Mouse (Mus musculus) spleen, postnatal 10 days (tissue): ENCODE data around the gene Srd5a1.
"Not testable (repeated sequence)": the region's sequence is repeated elsewhere in the genome, so short reads cannot be mapped to it uniquely, and the experiment has no call there.

Experiments
- DNase-seq, 2 experiments: peaks; one replicate each; pipeline ENCODE4 v3.0.0; 2021 to 2022; ENCODE audit warnings: low spot score in 2 of 2

Gene Srd5a1

DNA sequence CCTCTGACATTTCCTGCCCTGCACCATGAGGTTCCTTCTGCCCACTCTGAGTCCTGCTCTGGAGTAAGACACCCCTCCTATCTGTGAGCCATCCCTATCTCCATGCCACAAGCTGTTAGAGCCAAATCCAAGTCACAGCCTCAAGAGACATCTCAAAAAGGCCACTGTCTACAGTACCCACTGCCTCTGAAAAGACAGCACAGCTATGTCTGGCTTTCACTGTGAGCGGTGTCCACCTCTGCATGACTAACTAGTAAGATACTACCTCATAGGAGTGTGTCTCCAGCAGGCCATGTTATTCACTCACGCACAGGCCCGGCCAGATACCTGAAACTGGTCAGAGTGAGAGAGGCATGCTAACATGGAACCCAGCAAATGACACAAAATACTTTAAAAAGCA lies 16.7 kb upstream of the Srd5a1 start:
- DNase-seq = no peak

DNA sequence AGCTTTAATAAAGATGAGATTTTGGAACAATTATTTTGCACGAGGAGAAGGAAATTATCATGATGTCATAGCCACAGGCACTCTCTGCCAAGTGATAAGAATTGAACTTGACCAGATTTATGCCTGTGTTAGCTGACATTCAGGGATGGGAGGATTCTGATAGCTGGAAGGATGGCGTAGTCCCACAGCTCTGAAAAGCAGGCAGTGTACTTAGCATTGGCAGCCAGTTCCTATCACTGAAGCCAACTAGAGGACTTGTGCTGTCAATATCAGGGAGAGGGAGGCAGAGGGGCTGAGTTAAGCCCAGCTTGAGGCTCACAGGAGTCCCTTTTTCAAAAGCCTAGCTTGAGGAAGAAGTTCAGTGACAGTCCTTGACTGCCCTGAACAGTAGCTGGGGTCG lies 13.3 kb upstream of the Srd5a1 start:
- DNase-seq = no peak

DNA sequence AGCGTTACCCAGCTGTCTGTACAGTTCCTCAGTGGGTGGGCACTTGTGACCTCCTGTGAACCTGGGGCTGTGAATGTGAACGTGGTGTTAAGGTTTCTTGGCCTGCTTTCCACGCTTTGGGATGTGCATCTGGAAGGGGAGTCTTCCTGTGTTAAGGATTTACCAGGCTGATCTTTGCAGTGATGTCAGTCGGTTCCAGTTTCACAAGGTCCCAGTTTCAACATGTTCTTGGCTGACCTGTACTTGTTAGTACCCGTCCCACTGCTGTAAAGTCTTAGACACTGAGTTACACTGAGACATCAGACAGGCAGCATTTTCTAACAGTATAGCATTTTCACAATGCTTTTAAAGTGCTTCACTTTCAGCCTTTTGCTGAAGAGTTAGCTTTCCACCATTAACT lies 12.6 kb upstream of the Srd5a1 start:
- no peak for DNase-seq

DNA sequence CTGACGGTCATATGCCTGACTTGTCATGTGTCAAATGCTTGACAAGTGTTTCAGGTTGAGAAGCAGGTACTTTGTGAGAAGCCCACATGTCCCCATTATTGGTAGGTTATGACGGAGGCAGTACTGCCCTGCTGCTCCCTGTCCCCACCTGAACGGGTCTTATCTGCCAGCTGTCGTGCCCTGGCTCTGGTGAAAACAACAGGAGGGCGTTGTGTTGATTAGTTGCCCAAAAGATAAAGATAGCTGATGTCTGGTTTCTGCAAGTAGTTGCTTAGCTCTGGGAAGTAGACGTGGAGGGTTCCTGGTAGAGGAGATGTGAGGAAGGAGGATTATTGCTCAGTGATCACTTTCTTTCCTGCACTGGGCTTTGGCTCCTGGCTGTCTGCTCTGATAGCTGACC lies 5.5 kb upstream of the Srd5a1 start:
- no peak for DNase-seq

DNA sequence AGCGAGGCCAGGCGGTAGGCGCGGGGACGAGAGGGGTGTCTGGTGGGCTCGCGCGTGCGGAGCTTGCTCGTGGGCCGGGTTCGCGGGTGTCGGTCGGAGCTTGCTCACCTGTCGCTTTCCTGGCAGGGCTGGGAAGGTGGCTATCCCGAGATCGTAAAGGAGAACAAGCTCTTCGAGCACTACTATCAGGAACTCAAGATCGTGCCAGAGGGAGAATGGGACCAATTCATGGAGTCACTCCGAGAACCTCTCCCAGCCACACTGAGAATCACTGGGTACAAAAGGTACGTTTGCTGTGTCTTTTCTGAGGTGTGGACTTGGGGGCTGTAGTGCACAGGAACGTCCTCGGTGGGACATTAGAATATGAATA lies 918 bp upstream of the Srd5a1 start:
- DNase-seq = no peak

DNA sequence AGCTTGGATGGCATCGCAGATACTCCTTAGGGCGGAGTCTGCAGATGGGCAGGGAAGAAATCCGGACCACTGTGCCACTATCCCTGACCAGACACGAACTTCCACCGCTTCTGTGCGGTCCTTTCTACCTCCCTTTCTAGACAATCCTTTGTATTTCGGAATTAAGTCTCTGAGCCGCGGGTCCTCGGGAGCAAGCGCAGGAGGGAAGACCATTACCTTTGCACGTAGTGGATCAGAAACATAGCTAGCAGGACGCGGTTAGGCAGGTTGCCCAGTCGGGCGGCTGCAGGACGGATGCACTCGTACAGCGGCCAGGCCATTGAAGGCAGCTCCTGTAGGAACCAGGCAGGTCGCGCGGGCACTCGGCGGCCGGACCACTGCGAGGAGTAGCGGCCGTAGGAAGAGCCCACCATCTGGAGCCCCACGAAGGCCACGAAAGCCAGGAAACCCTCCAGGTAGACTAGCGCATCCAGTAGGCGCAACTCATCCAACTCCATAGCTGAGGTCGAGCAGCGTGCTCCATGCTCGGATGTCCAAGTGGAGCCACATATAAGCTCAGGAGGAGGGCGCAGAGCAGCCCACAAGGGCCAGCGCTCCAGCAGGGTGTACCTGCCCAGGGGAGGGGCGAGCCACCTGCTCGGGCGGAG lies 368 bp downstream of the Srd5a1 start:
- DNase-seq = peak in 1 of 2 experiments; percentile 55

DNA sequence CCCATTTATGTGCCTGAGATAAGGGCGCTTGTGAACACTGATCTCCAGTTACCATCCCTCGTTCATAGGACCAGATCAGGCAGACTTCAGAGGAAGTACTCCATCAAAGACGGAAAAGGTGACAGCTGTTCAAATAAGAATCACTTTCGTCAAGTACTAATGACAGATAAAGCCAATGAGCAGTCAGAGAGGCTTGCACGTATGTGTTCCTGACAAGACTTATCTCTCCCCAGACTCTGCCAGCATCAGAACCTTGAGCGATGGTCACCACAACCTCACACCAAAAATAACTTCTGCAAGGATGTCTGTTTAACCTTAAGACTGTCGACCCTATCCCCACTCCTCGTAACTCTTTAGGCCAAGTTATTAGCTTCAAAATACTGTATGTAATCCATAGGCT lies 2.5 kb downstream of the Srd5a1 start:
- no peak for DNase-seq

DNA sequence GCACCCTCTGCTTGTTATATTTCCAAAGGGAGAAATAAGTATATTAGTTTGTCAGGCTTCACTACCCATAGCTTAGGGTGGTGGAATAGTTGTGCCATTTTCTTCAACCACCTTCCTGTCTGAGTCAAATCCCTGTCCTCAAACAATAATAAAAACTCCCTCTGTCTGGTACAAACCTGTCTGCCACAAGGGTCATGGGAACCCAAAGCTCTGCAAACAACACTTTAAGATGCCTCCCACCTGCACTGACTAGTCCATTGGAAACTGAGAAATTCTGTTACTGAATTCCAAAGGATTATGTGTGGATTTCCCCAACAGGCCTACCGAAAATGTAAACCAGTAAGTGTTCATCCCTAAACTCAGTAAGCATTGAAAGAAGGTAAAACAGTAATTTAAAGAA lies 6.6 kb downstream of the Srd5a1 start:
- no peak for DNase-seq

DNA sequence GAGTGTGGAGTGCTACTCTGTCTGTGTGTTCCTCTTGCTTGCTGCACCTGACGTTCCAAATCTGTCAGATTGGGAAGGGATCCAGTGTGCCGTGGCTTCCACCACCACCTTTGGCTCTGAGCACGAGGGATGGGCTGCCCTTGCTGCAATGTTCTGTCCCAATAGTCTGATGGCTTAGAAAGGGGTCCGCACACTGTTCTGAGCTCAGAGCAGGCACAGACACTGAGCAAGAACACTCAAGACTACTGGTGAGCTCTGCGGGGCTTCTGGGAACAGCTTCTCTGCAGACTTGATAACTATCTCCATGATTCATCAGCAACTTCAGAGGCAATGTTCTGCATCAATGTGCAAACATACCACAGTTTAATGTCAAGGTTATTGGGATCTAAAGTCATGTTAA lies 9.9 kb downstream of the Srd5a1 start:
- no peak for DNase-seq

DNA sequence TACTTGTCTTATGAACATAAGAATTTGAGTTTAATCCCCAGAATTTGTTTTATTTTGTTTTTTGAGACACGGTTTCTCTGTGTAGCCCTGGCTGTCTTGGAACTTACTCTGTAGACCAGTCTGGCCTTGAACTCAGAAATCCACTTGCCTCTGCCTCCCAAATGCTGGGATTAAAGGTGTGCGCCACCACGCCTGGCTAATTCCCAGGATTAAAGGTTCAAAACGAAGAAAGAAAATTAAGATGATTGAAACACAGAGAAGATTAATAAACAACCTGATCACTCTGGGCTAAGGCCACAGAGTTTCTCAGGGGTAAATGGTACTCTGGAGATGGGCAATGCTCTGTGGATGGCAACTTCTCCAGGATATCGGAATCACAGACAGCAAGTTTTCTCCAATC lies 10.4 kb downstream of the Srd5a1 start:
- not testable (repeated sequence) for DNase-seq

DNA sequence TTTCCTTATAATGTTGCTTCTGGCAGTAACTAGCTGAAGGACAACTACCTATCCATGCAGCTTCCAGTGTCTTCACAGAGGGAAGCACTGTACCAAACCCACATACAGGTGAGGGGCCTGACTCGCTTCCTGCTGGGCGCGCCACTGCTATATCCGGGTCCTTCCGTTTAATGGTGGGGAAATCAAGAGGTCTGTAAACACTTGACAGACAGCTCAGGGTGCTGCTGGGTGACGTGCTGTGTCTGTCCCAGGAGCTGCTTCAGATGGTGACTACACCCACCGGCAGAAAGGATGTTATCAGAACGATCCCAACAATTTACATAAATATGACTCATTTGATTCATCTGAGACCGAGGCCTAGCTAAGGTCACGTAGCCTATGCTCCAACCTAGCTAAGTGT lies 12.4 kb downstream of the Srd5a1 start:
- no peak for DNase-seq

DNA sequence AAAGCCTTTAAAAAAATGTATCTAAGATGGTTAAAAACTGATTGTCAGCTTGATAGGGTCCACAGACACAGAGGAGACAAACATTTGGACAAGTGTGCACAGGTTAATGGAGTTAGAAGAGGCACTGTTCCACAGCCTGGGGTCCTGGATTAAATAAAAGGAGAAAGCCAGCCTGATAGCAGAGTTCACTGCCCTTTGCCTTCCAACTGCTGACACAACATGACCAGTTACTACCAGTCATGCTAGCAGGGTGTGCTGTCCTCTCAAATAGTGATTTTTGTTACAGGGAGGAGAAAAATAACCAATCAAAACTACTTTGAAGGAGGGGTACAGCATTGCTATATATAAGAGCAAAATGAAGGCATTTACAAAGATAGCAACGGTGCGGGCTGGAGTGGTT lies 14.7 kb downstream of the Srd5a1 start:
- DNase-seq = no peak

DNA sequence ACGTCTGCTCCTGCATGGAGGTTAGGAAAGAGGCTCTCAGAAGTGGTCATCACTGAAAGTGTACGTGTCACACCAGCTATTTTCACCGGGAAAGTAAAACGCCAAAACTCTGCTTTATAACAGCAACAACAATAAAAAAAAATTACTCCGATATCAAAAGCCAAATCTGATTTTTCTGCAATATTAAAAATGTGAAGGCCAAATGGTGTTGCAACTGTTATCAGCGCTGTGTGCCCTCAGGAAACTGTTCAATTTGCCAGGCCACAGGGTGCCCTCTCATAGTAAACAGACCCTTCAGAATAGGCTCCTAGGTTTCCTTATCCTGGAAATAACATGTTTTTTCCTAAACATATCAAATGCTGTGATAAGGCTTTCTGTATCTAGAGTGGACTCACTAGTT lies 15.3 kb downstream of the Srd5a1 start:
- no peak for DNase-seq

DNA sequence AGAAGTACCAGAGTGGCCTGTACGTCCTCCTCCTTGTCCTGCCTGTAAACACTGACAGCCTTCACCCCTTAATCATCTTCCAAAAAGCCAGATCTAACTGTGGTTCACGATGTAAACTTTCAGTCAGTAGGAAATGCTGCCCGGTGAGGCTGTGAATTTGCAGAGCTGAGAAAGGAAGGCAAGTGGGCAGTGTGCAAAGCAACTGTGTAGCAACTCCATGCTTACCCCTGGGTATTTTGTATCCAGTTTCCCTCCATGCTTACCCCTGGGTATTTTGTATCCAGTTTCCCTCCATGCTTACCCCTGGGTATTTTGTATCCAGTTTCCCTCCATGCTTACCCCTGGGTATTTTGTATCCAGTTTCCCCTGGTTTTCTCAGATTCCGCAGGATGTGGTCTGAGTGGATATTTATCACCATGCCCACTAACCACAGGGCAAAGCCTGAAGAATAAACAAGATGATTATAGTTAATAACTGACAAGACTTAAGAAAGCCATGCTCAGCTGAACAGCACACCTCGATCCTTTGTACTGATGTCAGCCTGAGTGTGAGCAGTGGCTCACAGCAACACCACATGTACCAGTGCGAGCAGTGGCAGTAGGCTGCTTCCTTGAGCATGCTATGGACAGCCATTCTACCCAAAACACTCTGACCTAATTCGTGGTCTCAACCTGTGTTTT lies 16.5 kb downstream of the Srd5a1 start:
- DNase-seq = no peak

DNA sequence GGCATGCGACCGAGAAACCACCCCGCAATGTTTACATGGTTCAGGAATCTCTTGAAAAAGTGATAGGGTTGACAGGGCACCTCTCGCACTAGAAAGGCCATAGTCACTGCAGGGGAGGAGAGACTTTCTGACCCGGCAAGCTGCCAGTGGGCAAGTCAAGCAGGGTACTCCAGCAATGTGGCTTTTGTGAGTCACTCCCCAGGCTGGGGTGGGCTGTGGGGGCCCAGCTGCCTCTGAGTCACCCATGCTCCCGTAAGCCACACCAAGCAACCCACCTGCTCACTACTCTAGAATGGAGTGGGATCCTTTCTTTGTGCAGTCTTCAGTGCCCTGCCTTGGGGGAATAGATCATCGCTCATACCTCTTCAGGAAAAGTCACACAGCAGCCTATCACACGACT lies 17.8 kb downstream of the Srd5a1 start:
- no peak for DNase-seq

DNA sequence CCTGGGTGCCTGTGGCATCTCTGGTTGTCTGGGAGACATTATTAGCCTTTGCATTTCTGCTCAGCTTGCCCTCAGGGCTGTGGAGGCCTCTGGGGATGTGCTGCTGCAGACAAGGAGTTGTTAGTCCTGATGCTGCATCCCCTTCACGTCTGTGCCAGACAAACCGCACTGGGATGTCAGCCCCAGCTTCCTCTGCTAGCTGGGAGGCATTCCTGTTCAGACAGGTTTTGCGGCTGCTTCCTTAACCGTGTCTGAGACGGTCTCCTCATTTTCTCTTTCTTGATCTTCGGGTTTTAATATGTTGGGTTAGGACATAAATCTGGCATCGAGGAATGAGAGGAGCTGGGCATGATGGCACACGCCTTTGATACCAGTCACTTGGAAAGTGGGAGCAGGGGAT lies 19.0 kb downstream of the Srd5a1 start:
- DNase-seq = no peak

DNA sequence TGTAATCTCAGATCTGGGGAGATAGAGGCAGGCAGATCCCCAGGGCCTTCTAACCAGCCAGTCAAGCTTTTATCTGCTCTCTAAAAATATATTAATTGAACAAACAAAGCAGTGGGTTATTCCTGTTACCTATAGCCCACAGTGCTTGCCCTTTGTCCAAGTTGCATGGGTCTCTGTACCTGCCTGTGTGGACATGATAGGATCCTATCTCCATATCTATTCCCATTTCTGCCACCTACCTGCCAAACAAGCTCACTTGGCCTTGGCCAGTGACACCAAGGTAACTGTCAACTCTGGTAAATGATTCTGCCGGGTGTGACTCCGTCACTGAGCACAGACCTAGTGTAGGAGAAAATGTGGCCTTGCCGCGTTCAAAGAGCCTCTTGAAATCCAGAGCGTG lies 19.9 kb downstream of the Srd5a1 start:
- no peak for DNase-seq

DNA sequence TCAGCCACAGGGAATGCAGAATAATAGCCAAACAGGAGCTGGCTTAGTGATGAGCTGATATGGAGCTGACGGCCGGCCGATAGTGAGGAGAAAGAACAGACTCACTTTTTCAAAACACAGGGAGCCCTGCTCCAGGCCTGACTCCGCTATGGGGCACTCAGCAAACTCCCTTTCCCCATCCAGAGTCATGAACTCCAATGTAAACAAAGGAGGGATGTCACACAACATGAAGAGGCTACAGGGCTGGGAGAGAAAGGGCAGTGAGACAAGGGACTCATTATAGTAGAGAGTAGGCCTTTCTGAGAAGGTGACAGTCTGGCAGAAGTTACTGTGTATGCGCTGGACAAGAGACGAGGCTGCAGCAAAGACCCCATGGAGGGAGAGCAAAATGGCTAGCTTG lies 23.0 kb downstream of the Srd5a1 start:
- DNase-seq = no peak

DNA sequence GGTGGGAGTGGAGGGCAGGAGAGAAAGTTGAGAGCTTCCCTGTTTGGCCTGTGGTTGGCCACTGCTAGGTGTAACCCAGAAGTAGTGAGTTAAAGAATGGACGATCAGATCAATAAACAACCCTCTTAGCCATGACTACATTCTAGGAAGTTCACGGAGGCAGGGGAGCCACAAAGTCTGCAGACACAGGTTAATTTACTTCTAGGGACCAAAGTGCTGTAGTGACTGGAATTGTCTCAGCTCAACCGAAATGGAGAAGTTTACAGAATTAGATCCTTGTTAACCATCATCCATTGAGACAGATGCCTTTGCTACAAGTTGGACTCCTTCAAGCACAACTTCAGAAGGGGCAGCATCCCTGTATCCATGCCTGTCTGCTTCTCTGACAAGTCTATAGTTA lies 23.4 kb downstream of the Srd5a1 start:
- DNase-seq = no peak

DNA sequence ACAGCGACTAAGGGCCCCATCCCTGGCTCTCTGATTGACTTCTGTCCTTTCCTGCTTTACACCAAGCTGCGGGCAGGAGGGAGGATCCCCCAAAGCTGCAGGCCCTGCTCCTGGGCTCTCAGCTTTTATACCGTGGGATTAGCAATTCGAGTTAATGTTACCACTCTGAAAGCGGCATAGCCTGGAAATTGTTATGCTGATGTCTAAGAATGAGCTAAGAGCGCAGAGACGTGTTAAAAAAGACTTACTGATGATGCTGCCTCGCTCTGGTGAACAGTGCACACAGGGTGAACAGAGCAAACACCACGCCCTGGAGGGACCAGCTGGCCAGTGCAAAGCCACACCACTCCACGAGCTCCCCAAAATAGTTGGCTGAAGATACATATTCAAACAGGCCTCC lies 24.9 kb downstream of the Srd5a1 start:
- DNase-seq = no peak

DNA sequence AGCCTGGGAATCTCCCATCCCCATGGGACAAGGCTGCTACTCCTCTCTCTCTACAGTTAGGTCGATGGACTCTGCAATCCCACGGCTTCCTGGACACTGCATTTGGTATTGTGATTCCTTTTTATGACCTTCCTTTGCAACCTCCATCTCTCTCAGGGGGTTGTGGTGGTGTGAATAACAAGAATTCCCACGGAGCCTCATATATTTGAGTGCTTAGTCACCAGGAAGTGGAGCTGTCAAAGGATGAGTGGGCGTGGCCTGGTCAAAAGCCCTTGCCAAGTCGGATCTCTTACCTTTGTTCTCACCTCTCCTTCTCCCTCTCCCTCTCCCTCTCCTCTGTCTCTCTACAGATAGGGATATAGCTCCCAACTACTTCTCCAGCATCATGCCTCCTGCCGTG lies 25.4 kb downstream of the Srd5a1 start:
- no peak for DNase-seq

DNA sequence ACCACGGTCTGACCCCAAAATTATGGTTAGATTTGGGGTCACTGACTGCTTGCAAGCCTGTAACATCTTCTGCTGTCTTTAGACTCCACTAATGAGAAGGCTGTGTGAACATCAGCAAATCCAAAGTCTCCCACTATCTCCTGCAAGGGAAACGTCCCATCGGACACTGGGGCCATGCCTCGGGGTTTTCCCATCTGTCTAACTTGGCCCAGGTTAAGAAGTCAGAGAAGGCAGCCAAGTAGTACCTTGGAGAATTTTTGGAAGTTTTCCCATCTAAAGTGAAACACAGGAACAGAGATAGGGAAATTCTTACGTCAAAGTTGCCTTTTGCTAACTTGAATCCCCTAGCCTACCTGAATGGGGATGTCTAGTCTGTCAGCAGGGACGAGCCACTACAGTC lies 27.7 kb downstream of the Srd5a1 start:
- no peak for DNase-seq

DNA sequence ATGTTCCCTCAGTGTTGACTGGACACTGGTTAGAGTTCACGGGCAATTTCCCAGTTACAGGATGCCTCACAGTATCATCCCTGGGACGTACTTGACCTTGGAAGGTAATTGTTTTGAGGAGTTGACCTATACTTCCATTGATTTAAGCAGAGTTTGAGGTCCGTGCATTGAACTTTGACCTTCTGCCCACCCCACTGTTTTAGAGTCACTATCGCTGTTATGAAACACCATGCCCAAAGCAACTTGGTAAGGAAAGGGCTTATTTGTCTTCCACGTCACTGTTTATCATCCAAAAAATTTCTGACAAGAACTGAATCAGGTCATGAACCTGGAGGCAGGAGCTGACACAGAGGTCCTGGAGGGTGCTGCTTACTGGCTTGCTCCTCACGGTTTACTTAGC lies 28.8 kb downstream of the Srd5a1 start:
- no peak for DNase-seq

DNA sequence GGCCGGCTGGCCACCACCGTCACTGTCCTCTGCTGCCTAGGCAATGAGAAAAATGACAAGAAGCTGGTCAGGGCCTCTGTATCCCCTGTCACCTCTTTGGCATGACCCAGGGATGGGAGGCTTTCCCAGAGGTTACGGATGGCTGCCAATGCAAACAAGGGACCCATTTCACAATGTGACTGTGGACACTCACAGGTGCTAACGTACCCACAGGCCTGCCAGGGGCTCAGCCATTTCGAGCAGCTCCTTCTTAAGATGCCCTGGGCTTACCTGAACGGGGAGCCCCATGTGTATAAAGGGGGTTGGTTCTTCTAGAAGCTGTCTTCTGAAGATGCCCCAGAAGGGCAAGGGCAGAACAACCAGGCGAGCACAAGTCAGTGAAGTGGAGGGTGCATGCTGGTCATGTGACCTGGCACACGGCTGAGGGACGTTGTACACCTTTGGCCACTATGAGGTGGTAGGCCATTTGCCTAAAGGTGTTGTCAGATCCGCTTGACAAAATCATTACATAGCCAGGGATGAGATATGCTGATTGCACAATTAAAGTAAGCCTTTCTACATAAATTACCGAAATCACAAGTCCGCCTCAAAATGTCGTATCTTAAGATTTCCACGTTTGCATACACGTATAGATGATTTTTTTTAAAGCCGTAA lies 33.9 kb downstream of the Srd5a1 start:
- DNase-seq = no peak
